Mouse (Mus musculus) erythroblast, embryonic 14.5 days (primary cell): ENCODE results near the gene Fbxl17. TPM values are rescaled to one million over a fixed set of nuclear protein-coding genes. Genes with fewer than 3 reads are reported as not detected.

Experiments used
- H3K27me3 ChIP-seq: 2 replicates; pipeline ENCODE4 v1.6.1; 2012; ENCODE audit warnings: inconsistent platforms; ENCODE audit not compliant: control insufficient read depth
- H3K36me3 ChIP-seq: 2 replicates; pipeline ENCODE4 v1.6.1; 2012; ENCODE audit warnings: mild to moderate bottlenecking, inconsistent platforms; ENCODE audit not compliant: control insufficient read depth
- H3K4me1 ChIP-seq: 2 replicates; pipeline ENCODE4 v1.6.1; 2012; ENCODE audit warnings: inconsistent platforms; ENCODE audit not compliant: control insufficient read depth
- H3K4me3 ChIP-seq: replicated peaks from 2 replicates; pipeline ENCODE3; 2012; ENCODE audit warnings: moderate library complexity, mild to moderate bottlenecking, inconsistent platforms
- H3K9me3 ChIP-seq: 2 replicates; pipeline ENCODE4 v1.6.1; 2012; ENCODE audit warnings: low read length, inconsistent platforms, mixed read lengths; ENCODE audit not compliant: control insufficient read depth
- GATA1 ChIP-seq: IDR thresholded peaks from 2 replicates; pipeline ENCODE4 v1.6.1; 2012; ENCODE audit warnings: low read length, inconsistent platforms, mixed read lengths
- TAL1 ChIP-seq: IDR thresholded peaks from 3 replicates; pipeline ENCODE4 v1.6.1; 2012; ENCODE audit warnings: low read length, inconsistent platforms, mixed read lengths
- polyA plus RNA-seq: library from polyadenylated mRNA; stranded (reverse); fragments of >175 nt; gene quantifications from 2 replicates; pipeline ENCODE4 v1.2.3, GENCODE M21; 2012

The Fbxl17 gene
- polyA plus RNA-seq, 1 experiment: 0.48 TPM

DNA sequence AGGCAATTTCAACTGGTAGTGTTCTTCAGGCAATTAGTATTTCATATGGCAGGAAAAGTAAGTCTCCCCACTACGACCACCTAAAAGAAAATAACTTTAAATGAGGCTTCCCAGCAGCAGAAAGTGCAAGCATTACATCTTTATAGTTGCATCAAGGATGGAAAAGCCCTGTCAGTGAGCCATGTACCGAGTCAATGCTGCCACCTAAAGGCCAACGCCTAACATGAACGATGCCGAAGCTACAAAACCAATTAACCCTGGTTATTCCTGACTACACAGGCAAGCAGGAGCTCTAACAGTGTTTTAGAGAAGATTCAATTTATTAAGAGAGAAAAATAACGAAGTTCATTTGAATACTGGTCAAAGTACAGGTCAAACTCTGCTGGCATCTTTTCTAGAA is 32.0 kb downstream of the Fbxl17 start:
- no peak overlapping the region for H3K4me3 ChIP-seq
- no peaks in the 10 kb centered on the region for H3K9me3 ChIP-seq
- no peaks in the 10 kb centered on the region for H3K4me1 ChIP-seq
- TF ChIP-seq TAL1: no peak
- TF ChIP-seq GATA1: no peak
- H3K36me3 ChIP-seq: peaks cover 6% of the 10 kb centered on the region
- no peaks in the 10 kb centered on the region for H3K27me3 ChIP-seq

DNA sequence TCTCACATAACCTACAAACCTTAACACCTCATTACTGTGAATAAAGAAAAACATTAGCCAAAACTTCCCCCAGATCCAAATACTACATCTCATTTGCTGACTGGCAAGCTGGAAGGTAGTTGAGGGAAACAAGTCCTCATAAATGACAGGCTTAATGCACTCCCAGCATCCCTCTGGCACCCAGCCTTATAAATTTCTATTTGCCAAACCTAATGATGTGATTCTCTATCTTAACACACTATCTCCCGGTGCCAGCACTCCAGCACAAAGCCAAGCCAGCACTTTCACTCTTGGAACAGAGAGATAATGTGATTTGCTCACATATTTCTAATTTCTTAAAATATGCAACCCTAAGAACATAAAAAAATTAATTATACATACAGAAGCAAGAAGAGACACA is 34.6 kb downstream of the Fbxl17 start:
- Histone ChIP-seq H3K4me3 (no peak overlapping the region), H3K4me1 (no peaks in the 10 kb centered on the region), H3K9me3 (no peaks in the 10 kb centered on the region), H3K36me3 (peaks cover 6% of the 10 kb centered on the region), H3K27me3 (no peaks in the 10 kb centered on the region)
- no peak for TF ChIP-seq GATA1
- TF ChIP-seq TAL1: no peak

DNA sequence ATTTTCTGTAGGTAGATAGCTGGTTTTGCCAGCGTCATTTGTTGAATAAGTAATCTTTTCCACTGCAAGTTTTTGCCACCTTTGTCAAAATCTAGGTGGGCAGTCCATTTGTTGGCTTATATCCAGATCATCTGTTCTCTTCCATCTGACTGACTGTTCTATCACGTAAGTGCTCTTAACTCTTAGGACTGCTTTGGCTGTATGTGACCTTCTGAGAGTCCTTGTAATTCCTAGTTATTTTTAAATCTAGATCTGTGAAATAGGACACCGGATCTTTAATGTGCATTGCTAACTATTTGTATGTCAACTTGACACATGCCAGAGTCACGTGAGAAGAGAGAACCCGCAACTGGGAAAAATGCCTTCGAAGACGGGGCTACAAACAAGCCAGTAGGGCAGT is 37.3 kb downstream of the Fbxl17 start:
- H3K4me3 ChIP-seq: no peak overlapping the region
- no peaks in the 10 kb centered on the region for H3K27me3 ChIP-seq
- no peaks in the 10 kb centered on the region; the same call in 1 of the 2 replicates for H3K36me3 ChIP-seq
- no peak for TF ChIP-seq TAL1
- no peak for TF ChIP-seq GATA1
- no peaks in the 10 kb centered on the region for H3K4me1 ChIP-seq
- no peaks in the 10 kb centered on the region for H3K9me3 ChIP-seq

DNA sequence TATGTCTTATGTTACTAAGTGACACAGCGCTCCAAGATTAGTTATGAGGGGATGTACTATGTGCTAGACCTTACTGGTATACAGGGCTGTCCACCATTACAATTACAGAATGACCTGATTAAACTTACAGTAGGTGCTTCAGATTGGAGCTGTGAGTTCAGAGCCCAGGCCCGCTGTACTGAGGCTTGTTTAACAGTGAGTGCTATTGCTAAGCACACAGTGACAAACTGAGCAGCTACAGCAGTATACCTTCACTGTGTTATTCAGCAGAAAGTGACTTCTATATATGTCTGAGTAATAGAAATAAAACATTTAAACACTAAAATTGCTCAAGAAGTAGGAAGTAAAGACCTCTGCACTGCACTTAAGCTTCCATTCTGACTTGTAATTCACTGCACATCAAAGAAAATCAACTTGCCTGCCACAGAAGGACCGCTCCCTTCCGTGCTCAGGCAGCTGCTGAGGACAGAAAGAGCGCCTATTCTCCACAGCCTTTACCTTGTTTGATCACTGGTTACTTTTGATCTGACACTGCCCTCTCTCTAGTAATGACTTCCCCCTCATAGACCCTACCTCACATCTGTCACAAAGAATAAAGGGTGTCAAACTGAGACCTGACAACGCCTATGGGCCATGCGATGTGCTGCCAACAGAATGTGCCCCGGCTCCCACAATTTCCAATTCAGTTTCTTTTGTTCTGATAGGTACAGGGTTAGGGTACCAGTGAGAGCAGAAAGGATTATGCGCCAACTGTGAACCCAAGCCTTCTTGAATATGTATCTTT is 39.9 kb downstream of the Fbxl17 start:
- TF ChIP-seq GATA1: no peak
- TF ChIP-seq TAL1: no peak
- Histone ChIP-seq H3K36me3 (no peaks in the 10 kb centered on the region; the same call in 1 of the 2 replicates), H3K4me1 (no peaks in the 10 kb centered on the region), H3K4me3 (no peak overlapping the region), H3K9me3 (no peaks in the 10 kb centered on the region), H3K27me3 (no peaks in the 10 kb centered on the region)

DNA sequence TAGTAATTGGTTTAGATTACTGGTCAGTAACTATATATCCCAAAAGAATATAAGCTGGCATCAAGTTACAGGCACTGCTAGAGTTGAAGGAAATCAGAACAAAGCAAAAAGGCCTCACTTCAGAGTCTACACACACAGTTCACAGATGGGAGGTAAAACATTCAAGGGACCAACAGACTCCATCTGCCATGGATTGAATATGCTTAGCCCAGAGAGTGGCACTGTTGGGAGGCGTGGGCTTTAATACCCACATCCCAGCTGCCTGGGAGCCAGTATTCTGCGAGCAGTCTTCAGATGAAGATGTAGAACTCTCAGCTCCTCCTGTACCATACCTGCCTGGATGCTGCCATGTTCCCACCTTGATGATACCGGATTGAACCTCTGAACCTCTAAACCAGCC is 41.8 kb downstream of the Fbxl17 start:
- Histone ChIP-seq H3K27me3 (no peaks in the 10 kb centered on the region), H3K4me3 (no peak overlapping the region), H3K9me3 (no peaks in the 10 kb centered on the region), H3K36me3 (no peaks in the 10 kb centered on the region; the same call in 1 of the 2 replicates), H3K4me1 (no peaks in the 10 kb centered on the region)
- TF ChIP-seq TAL1 (no peak), GATA1 (no peak)

DNA sequence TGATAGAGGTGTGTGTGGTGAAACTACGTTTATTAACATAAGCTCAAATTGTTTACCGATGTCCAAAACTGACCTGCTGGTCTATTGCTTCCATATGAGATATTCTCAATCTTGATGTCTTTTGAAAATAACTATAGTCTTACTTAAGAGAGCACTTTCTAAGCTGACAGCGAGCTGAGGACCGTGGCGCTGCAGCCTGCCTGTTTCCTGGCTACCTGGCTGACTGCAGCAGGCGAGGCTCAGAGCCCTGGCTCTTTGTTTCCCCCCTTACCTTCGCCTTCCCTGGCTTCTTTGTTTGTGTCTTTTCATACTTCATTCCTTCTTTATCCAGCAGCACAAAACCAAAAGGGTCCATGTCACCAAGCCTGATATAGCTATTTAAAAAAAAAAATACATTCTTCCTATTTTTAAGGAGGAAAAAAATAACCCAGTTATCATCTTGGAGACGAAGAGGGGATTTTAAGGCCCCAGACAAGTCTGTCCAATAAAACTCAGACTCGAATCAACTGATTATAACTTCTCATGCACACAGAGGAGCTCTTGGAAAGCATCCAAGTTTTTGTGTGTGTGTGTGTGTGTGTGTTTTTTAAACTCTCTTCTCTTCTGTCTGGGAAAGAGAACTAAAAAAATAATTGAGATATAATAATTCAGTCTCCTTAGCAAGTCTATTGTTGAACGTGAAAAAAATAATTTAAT is 48.4 kb downstream of the Fbxl17 start:
- H3K4me3 ChIP-seq: no peak overlapping the region

DNA sequence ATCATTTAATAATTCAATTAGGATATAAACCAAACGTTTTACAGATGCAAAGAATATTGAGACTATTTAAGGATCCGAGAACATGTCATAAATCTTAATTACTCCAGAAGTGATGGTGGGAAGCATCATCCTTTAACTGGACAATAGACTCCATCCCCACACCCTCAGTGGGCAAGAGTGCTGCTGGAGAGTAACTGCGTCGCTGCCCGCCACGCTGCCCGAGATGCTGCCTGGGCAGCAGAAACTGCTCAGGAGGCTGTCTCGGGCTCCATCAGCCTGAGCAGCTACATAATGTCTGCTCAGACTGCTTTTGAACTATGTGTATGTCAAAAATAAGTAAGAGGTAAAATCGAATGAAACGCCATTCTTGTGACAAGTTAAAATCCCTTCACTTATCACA is 52.1 kb downstream of the Fbxl17 start:
- H3K9me3 ChIP-seq: no peaks in the 10 kb centered on the region
- H3K4me3 ChIP-seq: no peak overlapping the region
- TF ChIP-seq TAL1 (no peak), GATA1 (no peak)
- no peaks in the 10 kb centered on the region for H3K27me3 ChIP-seq
- no peaks in the 10 kb centered on the region for H3K4me1 ChIP-seq
- no peaks in the 10 kb centered on the region for H3K36me3 ChIP-seq

More for the DNA sequence above, 48.4 kb downstream of the Fbxl17 start:
- Histone ChIP-seq H3K4me1 (no peaks in the 10 kb centered on the region), H3K9me3 (no peaks in the 10 kb centered on the region), H3K36me3 (no peaks in the 10 kb centered on the region), H3K27me3 (no peaks in the 10 kb centered on the region)
- no peak for TF ChIP-seq GATA1
- no peak for TF ChIP-seq TAL1

DNA sequence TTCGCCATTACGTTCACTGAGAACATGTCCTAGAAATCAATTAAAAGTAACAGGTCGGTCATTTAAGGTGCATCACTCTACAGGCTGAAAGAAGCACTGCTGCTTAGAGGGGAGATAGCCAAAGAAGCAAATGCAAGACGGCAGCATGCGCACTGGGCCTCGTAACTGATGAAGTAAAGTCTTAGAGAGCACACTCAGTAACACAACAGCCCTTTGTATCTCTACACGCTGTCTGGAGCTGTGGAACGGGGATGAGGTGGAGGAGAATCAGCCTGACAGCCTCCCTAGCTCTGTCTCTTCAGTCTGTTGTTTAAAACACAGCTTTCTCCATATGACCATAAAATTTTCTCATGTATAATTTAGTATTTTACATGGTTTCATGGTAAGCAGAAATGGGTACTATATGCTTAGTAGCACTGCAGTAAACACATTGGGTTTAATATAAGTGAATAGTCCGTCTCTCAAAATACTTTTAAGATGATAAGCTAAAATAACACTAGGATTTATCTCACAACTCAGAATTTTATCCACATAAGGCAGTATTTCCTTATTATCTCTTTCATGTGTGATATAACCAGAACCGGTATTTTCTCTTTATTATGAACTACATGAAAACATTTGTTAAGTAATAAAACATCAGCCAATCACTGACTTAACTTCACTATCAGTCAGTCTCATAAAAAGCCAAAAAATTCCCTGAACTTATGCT is 52.7 kb downstream of the Fbxl17 start:
- Histone ChIP-seq H3K36me3 (no peaks in the 10 kb centered on the region), H3K4me3 (no peak overlapping the region), H3K27me3 (no peaks in the 10 kb centered on the region), H3K4me1 (no peaks in the 10 kb centered on the region), H3K9me3 (no peaks in the 10 kb centered on the region)
- TF ChIP-seq GATA1 (no peak), TAL1 (no peak)

DNA sequence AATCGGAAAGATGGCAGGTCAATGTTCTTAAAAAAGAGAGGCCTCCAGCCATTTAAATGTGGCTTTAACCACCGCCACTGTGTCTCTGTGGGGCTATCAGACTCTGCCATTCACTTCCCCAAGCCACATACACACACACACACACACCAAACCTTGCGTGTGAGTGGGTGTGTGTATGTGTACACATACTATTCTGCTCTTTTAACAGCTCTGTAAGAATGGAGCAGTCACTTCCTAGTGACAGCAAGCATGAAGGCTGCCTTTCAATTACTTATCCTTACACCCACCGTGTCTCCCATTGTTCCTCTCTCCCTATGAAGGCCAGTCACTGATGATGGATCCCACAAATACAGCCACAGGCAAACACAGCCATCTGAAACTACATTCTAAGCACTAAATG is 54.6 kb downstream of the Fbxl17 start:
- H3K4me3 ChIP-seq: no peak overlapping the region
- H3K4me1 ChIP-seq: no peaks in the 10 kb centered on the region
- no peaks in the 10 kb centered on the region for H3K27me3 ChIP-seq
- H3K9me3 ChIP-seq: no peaks in the 10 kb centered on the region
- no peaks in the 10 kb centered on the region for H3K36me3 ChIP-seq
- TF ChIP-seq TAL1 (no peak), GATA1 (no peak)

DNA sequence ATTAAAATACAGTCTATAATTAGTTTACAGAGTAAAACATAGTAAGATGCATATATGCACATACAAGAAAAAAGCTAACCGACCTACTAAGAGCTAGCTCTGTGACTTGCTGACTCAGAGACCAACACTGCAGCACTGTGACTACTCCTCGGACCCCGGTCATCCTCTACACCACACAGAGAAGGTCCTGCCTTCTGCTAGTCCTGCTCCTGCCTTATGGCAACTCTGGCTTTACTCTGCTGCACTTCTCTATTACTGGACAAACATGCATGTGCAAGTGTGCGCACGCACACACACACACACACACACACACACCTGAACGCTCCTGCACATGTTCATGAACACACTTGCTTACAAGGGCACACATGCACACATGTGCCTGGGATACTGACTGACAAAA is 62.4 kb downstream of the Fbxl17 start:
- TF ChIP-seq TAL1 (no peak), GATA1 (no peak)
- Histone ChIP-seq H3K4me1 (no peaks in the 10 kb centered on the region), H3K4me3 (no peak overlapping the region), H3K36me3 (no peaks in the 10 kb centered on the region), H3K27me3 (no peaks in the 10 kb centered on the region), H3K9me3 (no peaks in the 10 kb centered on the region)
